Mouse (Mus musculus): Measurements from ENCODE around the gene Wdr48.
A peak's percentile ranks its signal among the peaks of the same experiment; 100 is the strongest.

Gene Wdr48

DNA sequence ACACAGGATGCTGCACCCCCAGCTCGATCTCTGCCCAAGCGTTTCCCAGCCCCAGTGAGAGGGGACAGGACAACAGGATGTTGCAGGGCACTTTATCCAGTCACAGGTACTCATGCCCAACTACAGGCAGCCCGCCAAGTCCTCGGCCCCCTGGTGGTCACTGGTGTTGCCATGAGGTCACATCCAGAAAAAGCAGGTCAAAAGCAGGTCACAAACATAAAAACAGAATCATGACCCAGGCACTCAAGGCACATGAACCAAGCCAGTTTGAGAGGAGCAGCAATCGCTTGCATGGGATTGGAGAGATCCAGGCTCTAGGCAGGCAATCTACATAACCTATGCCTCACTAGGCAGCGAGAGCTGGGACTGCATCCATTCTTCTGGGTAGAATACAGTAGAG, 75.5 kb downstream of the Wdr48 start:
- peak in 1 of 2 experiments; percentile 70 for DNase-seq (ENCODE audit: low spot score in 2 of 2)

- DNase-seq (ENCODE audit: low spot score in 2 of 2) = peak; percentile 49 to 67
These were observed 76.3 kb downstream of the Wdr48 start for GRCm38 (mm10) chr9:119970763-119971656.

DNA sequence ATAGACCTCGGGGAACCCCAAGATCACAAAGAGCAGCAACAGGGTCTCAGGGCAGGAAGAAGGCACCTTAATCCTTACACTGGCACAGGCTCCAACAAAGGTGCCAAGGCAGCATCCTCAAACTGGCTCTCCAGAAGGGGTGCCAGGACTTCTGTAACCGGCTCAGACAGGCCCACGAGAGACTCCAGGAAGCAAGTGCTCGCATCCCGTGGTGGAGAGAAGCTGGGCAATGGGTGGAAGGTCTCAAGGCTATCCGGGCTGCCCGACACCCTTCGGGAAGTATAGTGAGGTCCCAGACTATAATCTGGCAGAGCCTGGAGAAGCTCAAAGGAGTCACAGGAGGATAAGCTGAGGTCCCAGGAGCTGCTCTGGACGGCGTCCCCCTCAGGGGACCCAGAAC, 77.5 kb downstream of the Wdr48 start:
- no peak for DNase-seq (ENCODE audit: low spot score in 2 of 2)

GRCm38 (mm10) chr9:119972582-119972981, 77.9 kb downstream of the Wdr48 start:
- no peak for DNase-seq (ENCODE audit: low spot score in 2 of 2)

- DNase-seq (ENCODE audit: low spot score in 2 of 2) = no peak
These were observed 78.6 kb downstream of the Wdr48 start for GRCm38 (mm10) chr9:119973281-119973680.

GRCm38 (mm10) chr9:119973869-119974520, 79.3 kb downstream of the Wdr48 start:
- no peak for DNase-seq (ENCODE audit: low spot score in 2 of 2)

DNA sequence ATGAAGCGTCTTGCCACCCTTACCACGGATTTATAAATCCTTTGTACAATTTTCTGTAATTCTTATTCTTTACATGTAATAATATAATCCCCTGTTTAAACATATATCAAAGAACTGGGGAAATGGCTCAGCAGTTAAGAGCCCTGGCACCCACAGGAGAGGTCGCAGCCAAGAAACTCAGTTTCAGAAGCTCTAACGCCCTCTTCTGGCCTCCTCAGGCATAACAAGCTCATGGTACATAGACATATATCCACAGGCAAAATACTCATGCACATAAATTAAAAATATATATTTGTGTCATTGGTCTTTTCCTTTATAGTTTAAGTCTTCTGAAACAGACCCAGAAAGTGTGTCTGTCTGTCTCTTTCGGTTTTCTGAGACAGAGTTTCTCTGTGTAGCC, 79.9 kb downstream of the Wdr48 start:
- no peak for DNase-seq (ENCODE audit: low spot score in 2 of 2)

DNA sequence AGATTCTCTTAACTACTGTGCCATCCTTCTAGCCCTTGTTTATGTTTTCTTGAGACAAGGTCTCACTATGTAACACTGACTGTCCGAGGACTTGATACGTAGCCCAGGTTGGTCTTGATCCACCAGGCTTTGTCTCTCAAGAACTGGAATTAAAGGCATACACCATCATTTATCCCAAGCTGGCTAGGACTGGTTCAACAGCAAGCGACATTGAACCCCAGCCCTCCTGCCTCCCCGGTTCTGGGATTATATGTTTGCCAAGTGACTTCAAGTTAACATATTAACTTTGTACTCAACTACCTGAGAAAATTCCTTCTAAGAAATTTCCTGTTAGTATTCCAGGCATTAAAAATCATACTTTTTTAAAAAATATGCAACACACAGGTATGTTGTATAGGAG, 80.6 kb downstream of the Wdr48 start:
- DNase-seq (ENCODE audit: low spot score in 2 of 2) = no peak
